Mouse (Mus musculus): Measurements from ENCODE around the gene Acap2. TPM values are rescaled to one million over a fixed set of nuclear protein-coding genes. Genes with fewer than 3 reads are reported as not detected.

The Acap2 gene
- polyA plus RNA-seq, 1 experiment from 2014 or later, result 24.6 TPM

Other genes with a start within 250 kb of the Acap2 start
- 24.5 and 25.8 TPM in 2 replicates for gene Xxylt1, start 119.8 kb downstream of the Acap2 start, polyA plus RNA-seq (2016; fragmentation: Nextera tagmentation; extraction: Ambion mirVana)
- gene Ppp1r2, start 74.0 kb upstream of the Acap2 start, polyA plus RNA-seq (2016; fragmentation: Nextera tagmentation; extraction: Ambion mirVana), result 89.2 and 90.2 TPM in 2 replicates
- 24.6 and 24.8 TPM in 2 replicates for gene Apod, start 113.6 kb upstream of the Acap2 start, polyA plus RNA-seq (2016; fragmentation: Nextera tagmentation; extraction: Ambion mirVana)
- 22.7 and 24.5 TPM in 2 replicates for gene Bdh1, start 221.0 kb upstream of the Acap2 start, polyA plus RNA-seq (2016; fragmentation: Nextera tagmentation; extraction: Ambion mirVana)

Data from embryonic facial prominence, embryonic 12.5 days (tissue).